Mouse (Mus musculus): Measurements from ENCODE around the gene Rasal3. TPM values are rescaled to one million over a fixed set of nuclear protein-coding genes. Genes with fewer than 3 reads are reported as not detected.

Rasal3 gene
- polyA plus RNA-seq, 2 experiments = 1.9 to 3.0 TPM

DNA sequence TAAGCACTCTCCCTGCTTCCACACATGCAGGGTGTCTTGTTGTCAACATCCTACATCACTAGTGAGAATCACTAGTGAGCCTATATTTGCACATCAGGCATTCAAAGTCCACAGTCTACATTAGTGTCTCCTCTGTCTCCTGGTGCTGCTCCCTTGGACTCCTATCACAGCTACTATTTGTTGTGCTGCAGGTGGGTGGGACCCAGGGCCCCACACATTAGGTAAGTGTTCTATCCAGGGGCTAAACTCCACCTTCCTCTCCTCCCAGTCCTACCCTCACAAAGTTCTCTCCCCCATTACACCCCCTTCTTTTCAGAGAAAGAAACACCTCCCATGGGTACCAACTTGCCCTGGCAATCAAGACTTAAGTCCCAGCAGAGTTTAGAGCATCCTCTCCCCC is 23.2 kb upstream of the Rasal3 start:
- ATAC-seq (ENCODE audit: low FRiP score, low read depth) = no peak
- no peaks in the 10 kb centered on the region for H3K4me1 ChIP-seq (ENCODE audit: control insufficient read depth, insufficient read depth, low read length)
- no peak for TF ChIP-seq POLR2A (IDR thresholded peaks at IDR 0.05; ENCODE audit: borderline replicate concordance, extremely low read depth, insufficient read depth, insufficient read length)
- H3K9me3 ChIP-seq (ENCODE audit: control insufficient read depth, low read length) = no peaks in the 10 kb centered on the region
- H3K36me3 ChIP-seq (ENCODE audit: control insufficient read depth, insufficient read depth, low read length) = no peaks in the 10 kb centered on the region
- no peak overlapping the region for H3K4me2 ChIP-seq (replicated peaks; ENCODE audit: low read depth, low read length, severe bottlenecking)
- no peak overlapping the region for H3K9ac ChIP-seq (ENCODE audit: low read depth, low read length, severe bottlenecking)
- DNase-seq (ENCODE audit: low spot score) = no peak
- no peak overlapping the region for H3K4me3 ChIP-seq (replicated peaks; ENCODE audit: low read length)
- no peak overlapping the region for H3K27ac ChIP-seq (replicated peaks; ENCODE audit: low read depth, low read length)
- H3K27me3 ChIP-seq (ENCODE audit: control insufficient read depth, insufficient read depth, low read length) = no peaks in the 10 kb centered on the region

DNA sequence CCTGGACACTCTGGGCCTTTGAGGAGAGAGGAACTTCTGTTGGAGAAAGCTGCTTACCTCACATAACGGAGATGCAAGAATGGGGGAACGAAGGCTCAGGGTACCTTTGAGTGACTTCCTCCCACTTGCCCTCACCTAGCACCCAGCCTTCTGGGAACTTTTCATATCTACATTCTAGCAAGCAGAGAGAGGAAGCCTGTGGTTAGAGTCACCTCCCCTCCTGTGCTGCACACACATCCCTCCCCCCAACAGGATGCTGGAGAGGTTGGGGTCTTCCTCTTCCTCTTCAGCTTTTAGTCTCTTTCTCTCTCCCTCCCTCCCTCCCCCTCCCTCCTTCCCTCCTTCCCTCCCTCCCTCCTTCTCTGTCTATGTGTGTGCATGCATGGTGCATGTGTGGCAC is 20.7 kb upstream of the Rasal3 start, which contains the start of gene Pglyrp2:
TSS of gene Pglyrp2 (minus strand) at position 134 of the 400 bp plus-strand sequence.
- no peaks in the 10 kb centered on the region for H3K9me3 ChIP-seq (ENCODE audit: control insufficient read depth, low read length)
- H3K9ac ChIP-seq (ENCODE audit: low read depth, low read length, severe bottlenecking) = no peak within 1 kb of the TSS
- no peaks in the 10 kb centered on the region for H3K36me3 ChIP-seq (ENCODE audit: control insufficient read depth, insufficient read depth, low read length)
- DNase-seq (ENCODE audit: low spot score) = no peak
- H3K4me3 ChIP-seq (replicated peaks; ENCODE audit: low read length) = no peak within 1 kb of the TSS
- H3K4me2 ChIP-seq (replicated peaks; ENCODE audit: low read depth, low read length, severe bottlenecking) = no peak within 1 kb of the TSS
- TF ChIP-seq POLR2A (IDR thresholded peaks at IDR 0.05; ENCODE audit: borderline replicate concordance, extremely low read depth, insufficient read depth, insufficient read length) = no peak
- 90% methylated on average over 2 of the region's 2 CpGs for WGBS
- no peaks in the 10 kb centered on the region for H3K4me1 ChIP-seq (ENCODE audit: control insufficient read depth, insufficient read depth, low read length)
- H3K27me3 ChIP-seq (ENCODE audit: control insufficient read depth, insufficient read depth, low read length) = no peaks in the 10 kb centered on the region
- H3K27ac ChIP-seq (replicated peaks; ENCODE audit: low read depth, low read length) = no peak within 1 kb of the TSS
- no peak for ATAC-seq (ENCODE audit: low FRiP score, low read depth)

DNA sequence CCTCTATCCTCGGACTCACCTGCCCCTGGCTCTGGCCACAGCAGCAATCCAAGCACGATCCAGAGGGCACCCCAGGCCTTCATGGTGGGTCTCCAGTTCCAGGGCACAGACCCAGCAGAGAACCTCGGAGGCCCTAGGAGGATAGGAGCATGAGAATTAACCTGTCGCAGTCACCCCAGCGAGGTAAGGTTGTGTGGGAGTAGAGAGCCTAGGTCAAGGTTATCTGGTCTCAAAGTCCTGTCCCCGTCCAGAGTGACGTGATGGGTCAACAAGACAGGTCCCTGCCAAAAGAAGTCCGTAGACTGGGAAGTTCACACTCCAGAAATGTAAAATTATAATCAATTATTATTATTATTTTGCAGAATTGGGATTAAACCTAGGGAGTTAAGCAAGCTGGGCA is 17.4 kb upstream of the Rasal3 start:
- H3K4me2 ChIP-seq (replicated peaks; ENCODE audit: low read depth, low read length, severe bottlenecking) = no peak overlapping the region
- no peaks in the 10 kb centered on the region for H3K36me3 ChIP-seq (ENCODE audit: control insufficient read depth, insufficient read depth, low read length)
- peaks cover 1% of the 10 kb centered on the region; the same call in 1 of the 2 replicates for H3K27me3 ChIP-seq (ENCODE audit: control insufficient read depth, insufficient read depth, low read length)
- H3K4me3 ChIP-seq (replicated peaks; ENCODE audit: low read length) = no peak overlapping the region
- H3K4me1 ChIP-seq (ENCODE audit: control insufficient read depth, insufficient read depth, low read length) = no peaks in the 10 kb centered on the region
- TF ChIP-seq POLR2A (IDR thresholded peaks at IDR 0.05; ENCODE audit: borderline replicate concordance, extremely low read depth, insufficient read depth, insufficient read length) = no peak
- no peak for ATAC-seq (ENCODE audit: low FRiP score, low read depth)
- H3K9me3 ChIP-seq (ENCODE audit: control insufficient read depth, low read length) = no peaks in the 10 kb centered on the region
- WGBS = 84% methylated on average over 8 of the region's 8 CpGs
- DNase-seq (ENCODE audit: low spot score) = no peak
- H3K9ac ChIP-seq (ENCODE audit: low read depth, low read length, severe bottlenecking) = no peak overlapping the region
- no peak overlapping the region for H3K27ac ChIP-seq (replicated peaks; ENCODE audit: low read depth, low read length)

DNA sequence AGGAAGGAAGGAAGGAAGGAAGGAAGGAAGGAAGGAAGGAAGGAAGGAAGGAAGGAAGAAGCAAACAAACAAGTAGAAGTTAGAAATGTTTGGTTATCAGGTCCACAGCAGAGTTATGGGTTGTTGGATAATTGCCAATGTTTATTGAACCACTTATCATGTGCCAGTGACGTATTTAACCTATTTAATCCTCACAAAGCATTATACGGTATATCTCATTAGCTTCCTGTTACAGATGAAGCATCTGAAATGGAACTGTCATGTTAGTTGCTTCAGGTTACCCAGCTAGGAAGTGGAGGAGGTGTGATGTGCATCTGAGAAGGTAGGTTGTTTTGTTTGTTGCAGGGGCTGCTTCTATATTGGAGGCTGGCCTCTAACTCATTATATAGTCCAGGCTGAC is 16.6 kb upstream of the Rasal3 start:
- Histone ChIP-seq H3K4me2 (replicated peaks; ENCODE audit: low read depth, low read length, severe bottlenecking) (no peak overlapping the region), H3K36me3 (ENCODE audit: control insufficient read depth, insufficient read depth, low read length) (no peaks in the 10 kb centered on the region), H3K27ac (replicated peaks; ENCODE audit: low read depth, low read length) (no peak overlapping the region), H3K9me3 (ENCODE audit: control insufficient read depth, low read length) (no peaks in the 10 kb centered on the region), H3K4me3 (replicated peaks; ENCODE audit: low read length) (no peak overlapping the region), H3K9ac (ENCODE audit: low read depth, low read length, severe bottlenecking) (no peak overlapping the region), H3K27me3 (ENCODE audit: control insufficient read depth, insufficient read depth, low read length) (peaks cover 6% of the 10 kb centered on the region; the same call in 1 of the 2 replicates), H3K4me1 (ENCODE audit: control insufficient read depth, insufficient read depth, low read length) (no peaks in the 10 kb centered on the region)
- no peak for TF ChIP-seq POLR2A (IDR thresholded peaks at IDR 0.05; ENCODE audit: borderline replicate concordance, extremely low read depth, insufficient read depth, insufficient read length)
- ATAC-seq (ENCODE audit: low FRiP score, low read depth) (no peak), DNase-seq (ENCODE audit: low spot score) (no peak)
- 69% methylated on average over 2 of the region's 2 CpGs for WGBS

DNA sequence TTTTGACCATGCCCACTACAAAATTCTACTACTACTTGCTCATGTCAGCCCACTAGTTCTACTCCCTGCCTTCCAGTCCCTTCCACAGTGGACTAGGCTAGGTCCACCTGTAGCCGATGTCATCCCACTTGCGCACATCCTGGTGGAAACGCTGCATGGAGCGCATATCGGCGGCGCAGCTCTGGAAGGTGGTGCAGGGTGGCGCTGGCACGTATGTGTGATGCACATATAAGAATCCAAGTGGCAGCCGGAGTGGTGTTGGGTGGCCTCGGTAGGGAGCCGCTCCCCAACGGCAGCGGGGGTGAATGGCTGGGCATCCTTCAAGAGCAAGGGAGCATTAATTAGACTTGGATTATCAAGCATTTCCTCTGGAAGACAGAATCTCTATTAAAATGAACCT is 13.4 kb upstream of the Rasal3 start:
- H3K27me3 ChIP-seq (ENCODE audit: control insufficient read depth, insufficient read depth, low read length) = peaks cover 6% of the 10 kb centered on the region; the same call in 1 of the 2 replicates
- ATAC-seq (ENCODE audit: low FRiP score, low read depth) (no peak), DNase-seq (ENCODE audit: low spot score) (no peak)
- no peak overlapping the region for H3K9ac ChIP-seq (ENCODE audit: low read depth, low read length, severe bottlenecking)
- H3K36me3 ChIP-seq (ENCODE audit: control insufficient read depth, insufficient read depth, low read length) = no peaks in the 10 kb centered on the region
- no peak for TF ChIP-seq POLR2A (IDR thresholded peaks at IDR 0.05; ENCODE audit: borderline replicate concordance, extremely low read depth, insufficient read depth, insufficient read length)
- 94% methylated on average over 14 of the region's 14 CpGs for WGBS
- H3K4me3 ChIP-seq (replicated peaks; ENCODE audit: low read length) = no peak overlapping the region
- no peaks in the 10 kb centered on the region for H3K4me1 ChIP-seq (ENCODE audit: control insufficient read depth, insufficient read depth, low read length)
- H3K27ac ChIP-seq (replicated peaks; ENCODE audit: low read depth, low read length) = no peak overlapping the region
- H3K4me2 ChIP-seq (replicated peaks; ENCODE audit: low read depth, low read length, severe bottlenecking) = no peak overlapping the region
- H3K9me3 ChIP-seq (ENCODE audit: control insufficient read depth, low read length) = no peaks in the 10 kb centered on the region

Measured in limb, embryonic 14.5 days (tissue).